Mouse (Mus musculus) limb, embryonic 11.5 days (tissue): ENCODE results near the gene Chrm2. TPM values are rescaled to one million over a fixed set of nuclear protein-coding genes. Genes with fewer than 3 reads are reported as not detected.

ENCODE experiments used
- ATAC-seq: fragments of 200-750 bp; cut with Nextera tagmentation; 2 replicates; pipeline ENCODE4 v1.8.0; 2017; ENCODE audit warnings: low read depth; ENCODE audit not compliant: insufficient number of reproducible peaks, low FRiP score, low TSS enrichment
- DNase-seq: peaks from one replicate; pipeline ENCODE4 v3.0.0-alpha.2; 2015; ENCODE audit warnings: low spot score
- H3K27ac ChIP-seq: fragments of 300-500 bp; sonication (generic); replicated peaks from 2 replicates; pipeline ENCODE4 v1.5.1; 2014; ENCODE audit warnings: low read depth, mild to moderate bottlenecking, low read length
- H3K27me3 ChIP-seq: fragments of 300-500 bp; sonication (generic); 2 replicates; pipeline ENCODE4 v1.6.1; 2014; ENCODE audit warnings: mild to moderate bottlenecking, low read length, mixed read lengths; ENCODE audit not compliant: control insufficient read depth, insufficient read depth
- H3K36me3 ChIP-seq: fragments of 300-500 bp; sonication (generic); 2 replicates; pipeline ENCODE4 v1.6.1; 2014; ENCODE audit warnings: mild to moderate bottlenecking, low read length, moderate library complexity, mixed read lengths; ENCODE audit not compliant: control insufficient read depth, insufficient read depth
- H3K4me1 ChIP-seq: fragments of 300-500 bp; sonication (generic); 2 replicates; pipeline ENCODE4 v1.6.1; 2014; ENCODE audit warnings: low read length, mixed read lengths; ENCODE audit not compliant: control insufficient read depth, insufficient read depth
- H3K4me2 ChIP-seq: fragments of 300-500 bp; sonication (generic); 2 replicates; pipeline ENCODE4 v1.6.1; 2014; ENCODE audit warnings: low read depth, mild to moderate bottlenecking, moderate library complexity; ENCODE audit not compliant: severe bottlenecking
- H3K4me3 ChIP-seq: fragments of 300-500 bp; sonication (generic); 2 replicates; pipeline ENCODE4 v1.5.1; 2014; ENCODE audit warnings: low read depth, low read length
- H3K9ac ChIP-seq: fragments of 300-500 bp; sonication (generic); 2 replicates; pipeline ENCODE4 v1.6.1; 2014; ENCODE audit warnings: mild to moderate bottlenecking, low read length
- H3K9me3 ChIP-seq: fragments of 300-500 bp; sonication (generic); 2 replicates; pipeline ENCODE4 v1.6.1; 2016; ENCODE audit warnings: low read length; ENCODE audit not compliant: control insufficient read depth
- WGBS: fragments of 180-500 bp; shearing (Covaris S2); extraction: QIAGEN DNeasy Blood & Tissue Kit; methylation state at CpG from one replicate; pipeline ENCODE4 v1.1.7; 2014; 5-methylcytosine and 5-hydroxymethylcytosine counted together
- polyA plus RNA-seq: library from polyadenylated mRNA; unstranded; fragments of >200 nt; fragmentation: Nextera tagmentation; extraction: Ambion mirVana; gene quantifications from 2 replicates; pipeline ENCODE4 v1.2.1, GENCODE M21; 2014

Chrm2 gene
- polyA plus RNA-seq, 1 experiment from 2014 or later: 0.24 TPM

DNA sequence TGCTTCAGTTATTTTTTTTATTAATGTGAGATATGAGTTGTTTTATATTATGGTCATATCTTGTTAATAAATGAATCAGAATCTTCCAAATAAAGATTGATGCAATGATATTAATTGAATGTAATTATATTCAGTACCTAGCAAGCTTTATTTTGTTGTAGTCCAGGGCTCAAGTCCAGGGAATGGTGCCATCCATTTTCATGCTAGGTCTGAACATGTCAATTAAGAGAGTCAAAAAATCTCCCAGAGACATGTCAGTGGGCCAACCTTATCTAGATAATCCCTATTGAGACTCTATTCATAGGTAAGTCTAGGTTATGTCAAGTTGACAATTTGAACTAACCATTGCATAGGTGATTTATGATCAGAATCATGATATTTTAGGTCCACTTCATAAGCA is 21.1 kb downstream of the Chrm2 start:
- no peak for DNase-seq
- no peaks in the 10 kb centered on the region for H3K27me3 ChIP-seq
- H3K9me3 ChIP-seq: no peaks in the 10 kb centered on the region
- no peak for ATAC-seq
- H3K9ac ChIP-seq: no peak overlapping the region
- no peaks in the 10 kb centered on the region for H3K4me1 ChIP-seq
- H3K4me2 ChIP-seq: no peak overlapping the region
- no peak overlapping the region for H3K4me3 ChIP-seq
- H3K27ac ChIP-seq: no peak overlapping the region
- no peaks in the 10 kb centered on the region for H3K36me3 ChIP-seq

DNA sequence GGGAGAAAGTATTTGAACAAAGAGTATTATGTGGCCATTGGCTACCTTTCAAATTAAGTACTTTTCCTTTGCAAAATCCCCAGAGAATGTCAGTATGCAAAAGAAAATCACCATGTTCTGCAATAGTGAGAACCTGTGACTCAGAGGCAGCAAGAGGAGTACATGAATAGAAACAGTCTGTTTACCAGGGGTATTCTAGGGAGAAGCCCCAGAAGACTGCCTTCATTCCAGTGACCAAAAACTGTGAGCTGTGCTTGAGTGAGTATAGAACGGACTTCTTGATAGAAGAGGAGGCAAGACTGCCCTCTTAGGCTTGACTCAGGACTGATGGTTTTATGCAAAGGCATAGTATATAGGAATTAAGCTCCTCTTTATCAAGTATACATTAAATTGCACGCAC is 22.2 kb downstream of the Chrm2 start:
- no peaks in the 10 kb centered on the region for H3K9me3 ChIP-seq
- no peak overlapping the region for H3K27ac ChIP-seq
- no peak overlapping the region for H3K4me3 ChIP-seq
- no peak overlapping the region for H3K4me2 ChIP-seq
- H3K9ac ChIP-seq: no peak overlapping the region
- 78% methylated on average over 2 of the region's 2 CpGs for WGBS
- no peaks in the 10 kb centered on the region for H3K27me3 ChIP-seq
- no peaks in the 10 kb centered on the region for H3K4me1 ChIP-seq
- ATAC-seq (no peak), DNase-seq (no peak)
- no peaks in the 10 kb centered on the region for H3K36me3 ChIP-seq

DNA sequence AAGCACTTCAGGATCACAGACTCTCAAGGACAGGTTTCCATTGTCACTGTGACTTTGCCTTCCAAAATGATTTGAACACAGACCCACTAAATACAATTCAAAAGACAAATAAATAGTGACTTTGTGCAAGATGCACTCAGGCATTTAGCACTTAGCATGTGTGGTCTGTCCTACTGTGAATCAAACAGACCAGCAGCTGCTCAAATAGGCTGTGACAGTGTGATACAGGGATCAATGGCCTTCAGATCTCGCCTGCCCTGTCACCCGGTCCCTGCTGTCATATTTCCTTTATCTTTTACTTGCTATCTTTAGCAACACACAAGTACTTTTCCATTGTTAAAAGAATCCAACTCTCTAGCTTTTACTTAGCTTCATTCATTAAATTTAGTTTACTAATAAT is 31.8 kb downstream of the Chrm2 start:
- Histone ChIP-seq H3K4me2 (no peak overlapping the region), H3K27me3 (no peaks in the 10 kb centered on the region), H3K9me3 (no peaks in the 10 kb centered on the region), H3K27ac (no peak overlapping the region), H3K4me1 (no peaks in the 10 kb centered on the region), H3K36me3 (no peaks in the 10 kb centered on the region), H3K9ac (no peak overlapping the region), H3K4me3 (no peak overlapping the region)
- no peak for DNase-seq
- no peak for ATAC-seq
- WGBS: 70% methylated on average over 2 of the region's 2 CpGs

DNA sequence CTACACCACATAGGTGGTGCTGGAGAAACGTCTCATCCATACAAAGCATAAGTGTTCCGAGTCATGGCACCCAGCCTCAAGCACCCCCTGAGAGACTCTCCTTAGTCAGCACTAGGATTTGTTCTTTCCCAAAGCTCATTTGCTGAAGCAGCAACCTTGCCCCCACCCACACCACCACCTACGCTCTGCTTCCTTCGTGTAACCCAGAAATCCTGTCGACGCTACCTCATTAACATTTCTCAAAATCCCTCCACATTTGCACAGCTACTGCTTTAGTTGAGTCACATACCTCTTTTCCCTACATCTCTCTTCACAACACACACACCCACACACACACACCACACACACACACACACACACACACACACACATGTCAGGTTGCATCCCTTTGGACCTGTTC is 50.1 kb downstream of the Chrm2 start:
- no peaks in the 10 kb centered on the region for H3K27me3 ChIP-seq
- H3K9me3 ChIP-seq: no peaks in the 10 kb centered on the region
- 89% methylated on average over 6 of the region's 6 CpGs for WGBS
- ATAC-seq (no peak), DNase-seq (no peak)
- no peaks in the 10 kb centered on the region for H3K36me3 ChIP-seq
- no peak overlapping the region for H3K27ac ChIP-seq
- no peak overlapping the region for H3K4me2 ChIP-seq
- H3K9ac ChIP-seq: no peak overlapping the region
- H3K4me1 ChIP-seq: no peaks in the 10 kb centered on the region
- no peak overlapping the region for H3K4me3 ChIP-seq

DNA sequence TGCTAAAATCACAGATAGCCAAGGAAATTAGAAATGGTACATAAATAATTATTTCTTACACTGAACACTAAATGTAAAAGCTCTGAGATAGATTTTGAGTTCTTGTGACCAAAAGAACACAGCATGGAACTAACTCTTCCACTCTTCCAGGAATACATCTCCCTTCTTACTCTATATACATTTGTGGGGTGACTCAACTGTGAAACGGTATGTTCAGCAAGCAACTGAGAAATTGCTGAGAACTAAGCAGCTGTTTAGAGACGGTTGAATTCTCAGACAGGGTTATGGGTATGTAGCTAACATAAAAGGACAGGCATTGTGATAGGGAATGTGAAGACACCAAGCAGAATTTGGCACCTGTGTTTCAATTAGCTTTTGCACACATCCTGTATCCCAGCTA is 51.3 kb downstream of the Chrm2 start:
- Histone ChIP-seq H3K27me3 (no peaks in the 10 kb centered on the region), H3K9ac (no peak overlapping the region), H3K9me3 (no peaks in the 10 kb centered on the region), H3K27ac (no peak overlapping the region), H3K4me3 (no peak overlapping the region), H3K4me2 (no peak overlapping the region), H3K36me3 (no peaks in the 10 kb centered on the region), H3K4me1 (no peaks in the 10 kb centered on the region)
- WGBS: 75% methylated on average over 2 of the region's 2 CpGs
- ATAC-seq (no peak), DNase-seq (no peak)

DNA sequence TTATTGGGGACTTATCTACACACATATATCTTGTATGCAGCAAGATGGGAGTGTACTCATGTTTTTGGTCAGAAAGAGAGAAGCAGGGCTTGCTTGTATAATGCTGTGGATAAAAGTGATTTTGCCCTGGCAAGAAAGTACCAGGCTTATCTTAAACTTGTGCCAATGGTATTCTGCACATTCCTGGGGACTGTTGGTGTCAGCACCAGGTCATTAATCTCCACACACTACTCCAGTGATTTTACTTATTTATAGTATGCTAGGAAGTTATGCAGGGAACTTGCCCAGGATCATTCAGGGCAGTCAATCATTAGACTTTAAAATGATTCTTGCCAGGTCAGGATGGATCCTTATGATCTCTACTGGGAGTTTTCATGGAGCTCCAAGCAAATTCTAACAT is 63.6 kb downstream of the Chrm2 start:
- Histone ChIP-seq H3K27me3 (no peaks in the 10 kb centered on the region), H3K27ac (no peak overlapping the region), H3K36me3 (no peaks in the 10 kb centered on the region), H3K4me1 (no peaks in the 10 kb centered on the region), H3K9me3 (no peaks in the 10 kb centered on the region), H3K4me3 (no peak overlapping the region), H3K9ac (no peak overlapping the region), H3K4me2 (no peak overlapping the region)
- no peak for DNase-seq
- no peak for ATAC-seq

DNA sequence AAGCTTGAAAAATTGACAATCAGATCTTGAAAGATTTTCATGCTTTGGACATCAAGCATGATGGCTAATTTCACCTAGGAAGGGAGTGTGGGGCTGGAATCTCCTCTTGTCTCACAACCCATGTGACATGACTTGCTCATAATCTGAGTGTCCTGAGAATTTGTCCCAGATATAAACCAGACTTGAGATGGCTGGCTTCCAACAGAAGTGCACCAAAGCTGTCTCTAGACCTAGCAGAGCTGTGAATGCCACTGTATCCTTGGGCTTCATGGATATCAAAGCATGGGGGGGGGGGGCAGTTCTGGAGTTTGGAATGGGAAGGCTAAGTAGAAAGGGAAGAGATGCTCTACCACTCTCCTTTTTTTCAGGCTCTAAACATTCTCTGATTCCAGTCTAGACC is 67.2 kb downstream of the Chrm2 start:
- no peak for ATAC-seq
- H3K4me3 ChIP-seq: no peak overlapping the region
- no peak overlapping the region for H3K27ac ChIP-seq
- H3K4me2 ChIP-seq: no peak overlapping the region
- no peak overlapping the region for H3K9ac ChIP-seq
- H3K36me3 ChIP-seq: no peaks in the 10 kb centered on the region
- no peak for DNase-seq
- no peaks in the 10 kb centered on the region for H3K4me1 ChIP-seq
- H3K9me3 ChIP-seq: no peaks in the 10 kb centered on the region
- H3K27me3 ChIP-seq: no peaks in the 10 kb centered on the region

DNA sequence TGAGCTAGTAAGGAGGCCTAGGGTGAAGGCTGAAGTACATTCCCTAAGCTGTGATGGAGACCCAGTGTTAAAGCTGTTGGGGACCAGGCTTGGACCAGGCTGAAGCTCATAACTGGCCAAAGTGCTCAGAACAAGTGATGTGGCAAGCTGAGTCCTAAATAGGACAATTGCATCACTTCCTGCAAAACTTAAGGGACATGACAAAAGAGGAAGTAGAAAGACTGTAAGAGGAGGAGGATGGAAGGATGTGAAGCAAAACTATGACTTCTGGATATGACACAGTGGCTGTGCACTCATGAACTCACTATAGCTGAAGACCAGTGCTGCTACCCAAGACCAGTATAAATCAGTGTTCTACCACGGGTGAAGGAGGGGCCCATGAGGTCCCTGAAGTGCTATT is 69.1 kb downstream of the Chrm2 start:
- Histone ChIP-seq H3K4me2 (no peak overlapping the region), H3K27me3 (no peaks in the 10 kb centered on the region), H3K27ac (no peak overlapping the region), H3K9ac (no peak overlapping the region), H3K36me3 (no peaks in the 10 kb centered on the region), H3K9me3 (no peaks in the 10 kb centered on the region), H3K4me1 (no peaks in the 10 kb centered on the region), H3K4me3 (no peak overlapping the region)
- DNase-seq: no peak
- WGBS: 64% methylated on average over 1 of the region's 1 CpGs
- no peak for ATAC-seq

DNA sequence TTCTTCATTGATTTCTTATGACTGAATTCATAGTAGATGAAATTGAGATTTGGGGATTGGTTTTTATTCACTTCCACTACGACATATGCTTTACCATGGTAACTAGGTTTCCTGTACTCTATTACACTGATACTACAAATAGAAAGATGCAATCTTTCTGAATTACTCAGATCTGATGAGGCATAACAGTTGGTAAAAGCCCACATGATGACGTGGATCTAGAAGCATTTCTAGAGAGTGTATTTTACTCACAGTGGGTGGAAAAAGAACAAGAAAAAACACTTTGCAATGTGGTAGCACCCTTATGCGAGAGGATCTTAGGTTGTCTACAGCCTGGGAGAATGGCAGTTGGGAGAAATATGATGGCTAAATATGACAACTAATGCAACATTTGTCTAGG is 76.1 kb downstream of the Chrm2 start:
- Histone ChIP-seq H3K27me3 (no peaks in the 10 kb centered on the region), H3K4me3 (no peak overlapping the region), H3K9me3 (no peaks in the 10 kb centered on the region), H3K4me1 (no peaks in the 10 kb centered on the region), H3K27ac (no peak overlapping the region), H3K4me2 (no peak overlapping the region), H3K9ac (no peak overlapping the region), H3K36me3 (no peaks in the 10 kb centered on the region)
- WGBS: 90% methylated on average over 3 of the region's 3 CpGs
- no peak for DNase-seq
- ATAC-seq: no peak
